Mouse (Mus musculus) cerebellum, adult 2 months (tissue): ENCODE data around the gene Aoc3.

ENCODE experiments used
- CTCF ChIP-seq: fragments of 200-500 bp; IDR thresholded peaks from 2 replicates; pipeline ENCODE4 v1.5.1; 2011; ENCODE audit warnings: low read depth, mild to moderate bottlenecking, control low read depth, low read length, moderate library complexity, borderline replicate concordance; ENCODE audit not compliant: insufficient read depth
- POLR2A ChIP-seq: fragments of 200-500 bp; IDR thresholded peaks from 2 replicates; pipeline ENCODE4 v1.6.1; 2011; ENCODE audit warnings: low read length, control low read depth, borderline replicate concordance; ENCODE audit not compliant: insufficient read depth

DNA sequence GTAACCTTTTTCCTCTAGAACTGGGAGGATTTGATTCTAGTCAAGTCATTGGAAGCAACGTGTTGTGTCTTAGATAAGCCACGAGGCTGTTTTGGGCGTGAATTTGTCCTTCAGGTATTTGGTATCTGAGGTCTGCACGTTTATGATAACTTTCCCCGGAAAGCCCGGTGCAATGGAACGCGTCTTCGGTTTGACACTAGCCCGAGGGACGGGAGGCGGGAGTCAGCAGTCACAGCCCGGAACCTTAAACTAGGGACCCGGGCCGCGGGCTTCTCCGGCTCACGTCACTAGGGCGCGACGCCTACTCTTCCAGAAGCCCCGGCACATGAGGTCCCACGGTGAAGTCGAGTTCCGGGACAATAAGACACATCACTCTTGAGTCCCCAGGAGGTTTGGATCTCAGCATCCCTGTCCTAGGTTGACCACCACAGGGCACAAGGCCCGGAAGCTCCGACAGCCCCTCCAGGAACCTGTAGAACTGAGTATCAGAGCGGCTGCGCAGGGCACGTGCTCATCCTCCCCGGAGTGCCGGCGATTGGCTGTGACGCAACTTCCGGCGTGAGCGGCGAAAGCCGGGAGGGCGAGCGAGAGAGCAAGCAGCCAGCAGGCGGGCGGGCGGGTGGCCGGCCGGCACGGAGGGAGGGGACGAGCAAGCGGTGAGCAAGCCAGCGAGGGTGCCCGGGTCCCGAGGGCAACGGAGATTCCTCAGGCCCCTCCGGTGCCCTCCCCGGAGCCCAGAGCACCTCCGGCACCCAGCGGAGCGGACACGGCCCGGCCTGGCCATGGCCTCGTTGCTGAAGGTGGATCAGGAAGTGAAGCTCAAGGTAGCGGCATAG is 14.5 kb upstream of the Aoc3 start, which contains the start of gene Psme3:
- TF ChIP-seq CTCF (no peak), POLR2A (peak; percentile 74)
